Mouse (Mus musculus): Measurements from ENCODE around the gene Tpbgl. TPM values are rescaled to one million over a fixed set of nuclear protein-coding genes. Genes with fewer than 3 reads are reported as not detected.

The Tpbgl gene
- total RNA-seq, 1 experiment from 2014 or later: not detected

DNA sequence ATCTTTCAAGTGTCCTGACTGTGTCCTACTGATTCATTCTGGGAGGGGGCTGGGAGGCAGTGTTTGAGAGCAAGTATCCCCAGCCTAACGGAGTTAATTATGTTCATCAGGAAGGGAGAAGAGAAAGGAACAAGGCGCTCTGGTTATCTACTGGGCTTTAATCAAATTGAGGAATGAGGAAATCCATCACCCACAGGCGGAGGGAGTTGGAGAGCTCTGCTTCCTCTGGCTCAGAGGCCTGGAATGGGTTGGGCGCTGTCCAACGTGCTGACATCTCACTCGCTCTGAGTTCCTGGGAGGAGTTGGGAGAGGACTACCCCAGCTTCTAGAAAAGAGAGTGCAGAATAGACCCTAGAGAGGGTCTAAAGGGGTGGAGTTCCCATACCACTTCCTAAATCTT, 21.7 kb upstream of the Tpbgl start:
- ATAC-seq (replicated peaks; ENCODE audit: insufficient number of reproducible peaks, low FRiP score, low TSS enrichment, poor library complexity, severe bottlenecking): no peak

- ATAC-seq (replicated peaks; ENCODE audit: insufficient number of reproducible peaks, low FRiP score, low TSS enrichment, poor library complexity, severe bottlenecking): no peak
These were observed 17.8 kb upstream of the Tpbgl start for GRCm38 (mm10) chr7:99644701-99645100.

GRCm38 (mm10) chr7:99642078-99642477, 15.2 kb upstream of the Tpbgl start:
- no peak for ATAC-seq (replicated peaks; ENCODE audit: insufficient number of reproducible peaks, low FRiP score, low TSS enrichment, poor library complexity, severe bottlenecking)

DNA sequence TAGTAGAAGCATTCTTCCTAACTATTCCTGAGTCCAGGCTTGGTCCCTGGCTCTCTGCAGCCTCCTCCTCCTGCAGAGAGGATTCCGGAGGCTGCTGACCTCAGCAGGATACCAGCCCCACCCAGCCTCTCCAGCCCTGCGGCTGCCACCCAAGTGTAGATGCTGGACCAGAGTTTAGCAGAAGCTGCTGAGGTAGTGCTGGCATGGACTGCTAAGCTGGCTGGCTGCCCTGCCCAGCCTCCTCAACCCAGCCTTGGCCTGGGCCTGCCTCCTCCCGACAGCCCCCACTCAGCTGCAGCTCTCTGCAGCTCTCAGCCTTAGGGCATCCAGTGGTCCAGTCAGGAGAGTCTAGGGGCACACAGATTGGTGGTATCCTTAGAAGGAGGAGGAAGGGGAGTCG, 14.3 kb upstream of the Tpbgl start:
- ATAC-seq (replicated peaks; ENCODE audit: insufficient number of reproducible peaks, low FRiP score, low TSS enrichment, poor library complexity, severe bottlenecking): no peak

GRCm38 (mm10) chr7:99633966-99634665, 7.2 kb upstream of the Tpbgl start:
- ATAC-seq (replicated peaks; ENCODE audit: insufficient number of reproducible peaks, low FRiP score, low TSS enrichment, poor library complexity, severe bottlenecking): no peak

DNA sequence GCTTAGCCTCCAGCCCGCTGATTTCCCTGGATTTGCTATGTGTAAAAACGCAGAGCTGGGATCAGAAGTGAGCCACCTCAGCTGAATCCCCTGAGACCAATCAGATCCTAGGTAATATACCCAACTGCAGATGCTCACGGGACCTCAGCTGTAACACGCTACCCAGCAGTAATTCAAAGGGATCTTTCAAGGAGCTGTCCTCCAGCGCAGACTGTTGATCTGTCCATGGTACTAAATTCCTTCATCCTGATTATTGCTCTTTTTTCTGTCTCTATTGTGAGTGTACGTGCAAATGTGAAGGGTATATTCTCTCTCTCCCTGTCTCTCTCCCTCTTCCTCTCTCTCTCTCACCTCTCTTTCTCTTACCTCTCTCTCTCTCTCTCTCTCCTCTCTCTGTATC, 5.4 kb upstream of the Tpbgl start:
- no peak for ATAC-seq (replicated peaks; ENCODE audit: insufficient number of reproducible peaks, low FRiP score, low TSS enrichment, poor library complexity, severe bottlenecking)

GRCm38 (mm10) chr7:99627366-99627765, 463 bp upstream of the Tpbgl start:
- ATAC-seq (replicated peaks; ENCODE audit: insufficient number of reproducible peaks, low FRiP score, low TSS enrichment, poor library complexity, severe bottlenecking): no peak

GRCm38 (mm10) chr7:99625722-99626375, 1.1 kb downstream of the Tpbgl start:
- ATAC-seq (replicated peaks; ENCODE audit: insufficient number of reproducible peaks, low FRiP score, low TSS enrichment, poor library complexity, severe bottlenecking): 0 out of 2 replicates have a peak, but pooled peaks have one; percentile 48

- ATAC-seq (replicated peaks; ENCODE audit: insufficient number of reproducible peaks, low FRiP score, low TSS enrichment, poor library complexity, severe bottlenecking): no peak
These were observed 8.0 kb downstream of the Tpbgl start for GRCm38 (mm10) chr7:99618860-99619259.

DNA sequence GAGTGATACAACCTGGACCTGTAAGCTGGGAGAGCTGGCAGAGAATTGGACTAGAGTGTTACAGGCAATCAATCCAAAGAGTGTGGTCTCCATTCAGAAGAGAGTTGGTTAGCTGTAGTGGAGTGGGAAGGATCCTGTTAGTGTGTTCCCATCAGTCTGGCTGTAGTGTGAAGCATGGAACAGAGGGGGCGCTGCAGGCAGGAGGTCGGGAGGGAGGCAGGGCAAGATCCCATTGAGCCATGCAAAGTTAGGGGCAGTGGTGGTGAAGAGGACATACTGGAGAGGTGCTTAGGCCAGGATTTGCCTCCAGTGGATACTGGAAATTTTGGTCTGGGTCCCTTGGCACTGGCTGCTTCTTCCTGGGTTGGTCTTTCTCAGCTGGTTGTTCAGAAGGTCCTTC, 8.6 kb downstream of the Tpbgl start:
- no peak for ATAC-seq (replicated peaks; ENCODE audit: insufficient number of reproducible peaks, low FRiP score, low TSS enrichment, poor library complexity, severe bottlenecking)

DNA sequence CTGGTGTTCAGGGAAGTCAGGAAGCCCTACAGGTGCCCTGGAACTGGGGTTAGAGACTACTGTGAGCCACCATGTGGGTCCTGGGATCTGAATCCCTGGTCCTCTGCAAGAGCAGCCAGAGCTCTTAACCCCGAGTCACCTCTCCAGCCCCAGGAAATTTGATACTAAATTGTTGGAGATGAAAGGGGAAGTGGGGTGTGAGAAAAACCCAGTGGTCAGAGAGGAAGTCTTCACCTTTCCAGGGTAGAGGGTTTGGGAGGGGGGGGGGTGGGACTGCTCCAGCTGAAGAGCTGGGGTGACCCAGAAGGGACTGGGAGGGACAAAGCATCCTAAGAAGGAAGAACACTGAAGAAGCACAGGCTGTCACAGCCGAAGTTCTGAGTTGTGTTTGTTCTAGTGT, 19.3 kb downstream of the Tpbgl start:
- ATAC-seq (replicated peaks; ENCODE audit: insufficient number of reproducible peaks, low FRiP score, low TSS enrichment, poor library complexity, severe bottlenecking): no peak

DNA sequence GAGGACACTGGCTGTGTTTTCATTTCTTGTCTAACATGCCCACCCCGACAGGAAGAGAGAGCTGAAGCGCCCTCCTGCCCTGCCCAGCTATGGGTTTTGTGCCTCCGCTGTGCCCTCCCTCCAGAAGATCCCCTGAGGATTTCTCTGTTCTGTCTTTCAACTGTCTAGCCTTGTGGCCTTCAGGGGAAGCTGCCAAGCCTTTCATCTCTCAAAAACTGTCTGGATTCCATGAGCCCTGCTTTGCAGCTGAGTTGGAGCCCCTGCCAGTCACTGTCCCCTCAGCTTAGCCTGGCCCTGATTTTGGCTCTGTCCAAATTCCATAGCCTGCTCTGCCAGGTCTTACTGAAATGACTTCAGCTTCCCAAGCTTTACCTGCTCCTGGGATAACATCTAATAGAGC, 20.1 kb downstream of the Tpbgl start:
- no peak for ATAC-seq (replicated peaks; ENCODE audit: insufficient number of reproducible peaks, low FRiP score, low TSS enrichment, poor library complexity, severe bottlenecking)

GRCm38 (mm10) chr7:99606303-99606702, 20.6 kb downstream of the Tpbgl start:
- ATAC-seq (replicated peaks; ENCODE audit: insufficient number of reproducible peaks, low FRiP score, low TSS enrichment, poor library complexity, severe bottlenecking): no peak

DNA sequence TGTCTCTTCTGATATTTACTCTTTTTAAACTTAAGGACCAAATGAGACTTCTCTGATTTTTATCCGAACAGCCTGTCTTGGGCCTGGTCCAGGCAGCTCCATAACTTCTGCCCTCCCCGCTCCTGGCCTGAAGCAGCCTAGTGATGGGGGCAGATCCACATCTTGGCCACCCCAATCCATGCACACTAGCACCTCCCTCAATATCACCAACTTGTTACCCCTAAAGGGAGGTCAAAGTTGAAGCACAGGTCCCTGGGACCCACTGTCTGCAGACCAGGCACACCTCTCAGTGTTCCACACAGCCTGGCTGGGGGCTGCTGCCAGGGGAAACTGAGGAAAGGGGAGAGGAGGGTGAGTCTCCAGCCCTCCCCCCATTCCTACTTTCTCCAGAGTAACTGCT, 21.8 kb downstream of the Tpbgl start:
- ATAC-seq (replicated peaks; ENCODE audit: insufficient number of reproducible peaks, low FRiP score, low TSS enrichment, poor library complexity, severe bottlenecking): no peak

DNA sequence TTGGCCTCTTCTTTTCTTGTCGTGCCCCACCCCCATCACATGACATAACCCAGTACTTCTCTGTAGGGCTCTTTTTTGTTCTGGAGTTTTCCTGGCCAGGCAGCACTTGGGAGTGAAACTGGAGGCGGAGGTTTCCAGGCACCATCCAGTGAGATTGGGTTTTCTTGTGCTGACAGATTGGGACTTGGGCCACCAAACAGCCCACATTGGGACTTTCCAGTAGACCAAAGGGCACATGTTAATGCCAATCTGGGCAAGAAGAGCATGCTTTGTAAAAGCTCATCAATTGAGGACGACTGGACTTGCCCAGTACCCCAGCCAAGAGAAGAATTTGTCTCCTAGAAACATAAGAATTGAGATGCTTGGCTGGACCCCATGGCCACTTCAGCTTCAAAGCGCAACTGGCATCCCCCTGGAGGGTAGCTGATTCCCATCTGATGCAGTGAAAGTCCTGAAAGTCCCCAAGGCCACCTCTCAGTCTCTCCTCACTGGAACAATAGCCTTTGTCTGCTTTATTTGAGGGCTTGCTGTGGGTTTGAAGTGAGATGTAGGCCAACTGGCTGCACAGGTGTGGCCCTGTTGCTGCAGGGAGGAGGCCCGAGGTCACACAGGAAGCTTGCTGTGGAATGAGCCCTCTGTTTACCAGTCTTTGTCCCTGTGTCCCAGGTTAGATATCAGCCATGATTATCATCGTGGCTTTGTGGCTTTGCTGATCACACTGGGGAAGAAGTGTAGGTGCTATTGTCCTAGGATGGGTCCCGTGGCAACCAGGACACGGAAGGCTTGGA, 22.8 kb downstream of the Tpbgl start:
- ATAC-seq (replicated peaks; ENCODE audit: insufficient number of reproducible peaks, low FRiP score, low TSS enrichment, poor library complexity, severe bottlenecking): no peak

DNA sequence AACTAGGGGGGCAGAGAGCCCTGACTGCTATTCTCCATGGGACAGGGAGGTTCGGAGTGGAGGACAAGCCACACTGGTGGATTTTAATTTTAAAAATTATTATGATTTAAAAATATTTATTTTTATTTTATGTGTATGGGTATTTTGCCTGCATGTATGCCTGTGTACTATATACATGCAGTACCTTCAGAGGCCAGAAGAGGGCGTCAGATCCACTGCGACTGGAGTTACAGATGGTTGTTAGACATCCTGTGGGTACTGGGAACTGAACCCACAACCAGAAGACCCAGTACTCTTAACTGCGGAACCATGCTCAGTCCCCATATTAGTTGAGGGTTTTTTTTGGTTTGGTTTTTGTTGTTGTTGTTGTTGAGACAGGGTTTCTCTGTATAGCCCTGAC, 28.2 kb downstream of the Tpbgl start:
- no peak for ATAC-seq (replicated peaks; ENCODE audit: insufficient number of reproducible peaks, low FRiP score, low TSS enrichment, poor library complexity, severe bottlenecking)

DNA sequence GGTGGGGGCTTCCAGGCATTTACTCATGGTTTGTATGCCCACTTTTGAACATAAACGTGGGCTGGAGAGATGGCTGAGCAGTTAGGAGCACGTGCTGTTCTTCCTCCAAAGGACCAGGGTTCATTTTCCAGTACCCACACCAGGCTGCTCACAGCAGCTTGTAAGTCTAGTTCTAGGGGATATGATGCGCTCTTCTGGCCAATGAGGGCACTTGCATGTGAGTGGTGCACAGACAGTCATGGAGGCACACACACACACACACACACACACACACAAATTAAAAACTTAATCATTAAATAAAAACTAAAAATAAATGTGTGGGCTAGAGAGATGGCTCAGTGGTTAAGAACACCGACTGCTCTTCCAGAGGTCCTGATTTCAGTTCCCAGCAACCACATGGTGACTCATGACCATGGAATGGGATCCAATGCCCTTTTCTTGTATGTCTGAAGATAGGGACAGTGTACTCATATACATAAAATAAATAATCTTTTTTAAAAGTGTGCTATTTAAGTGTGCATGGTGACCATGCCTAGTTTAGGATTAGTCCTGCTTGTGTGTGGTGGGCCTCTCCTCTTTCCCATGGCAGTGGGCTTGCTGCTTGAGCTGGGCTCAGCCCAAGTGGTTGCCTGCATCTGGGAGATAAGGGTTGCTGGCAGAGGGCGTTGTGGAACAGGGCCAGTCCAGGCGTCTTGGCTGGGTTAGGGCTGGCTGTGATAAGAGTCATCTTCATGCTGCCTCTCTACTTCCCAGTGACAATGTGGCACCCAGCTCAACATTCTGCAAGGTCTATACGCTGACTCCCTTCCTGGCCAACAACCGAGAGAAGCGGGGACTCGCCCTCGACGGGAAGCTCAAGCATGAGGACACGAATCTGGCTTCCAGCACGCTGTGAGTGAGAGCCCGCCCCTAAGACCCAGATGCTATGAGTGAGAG, 32.8 kb downstream of the Tpbgl start:
- no peak for ATAC-seq (replicated peaks; ENCODE audit: insufficient number of reproducible peaks, low FRiP score, low TSS enrichment, poor library complexity, severe bottlenecking)

DNA sequence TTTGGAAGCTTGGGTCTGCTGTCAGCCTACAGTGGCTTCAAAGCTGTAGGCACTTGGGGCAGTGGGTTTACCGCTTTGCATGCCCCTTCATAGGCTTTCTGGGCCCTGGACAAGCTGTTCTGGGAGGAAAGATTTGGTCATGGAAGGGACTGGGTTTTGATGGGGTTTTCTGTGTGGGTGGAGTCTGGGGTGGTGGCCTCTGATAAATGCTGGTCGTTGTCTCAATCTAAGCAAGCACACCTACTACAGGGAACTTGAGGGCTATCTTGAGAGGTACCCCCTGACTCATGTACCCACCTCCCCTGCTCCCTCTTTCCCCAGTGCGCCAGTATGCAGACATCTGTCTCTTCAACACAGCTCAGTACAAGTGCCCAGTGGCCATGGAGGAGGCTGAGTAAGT, 34.2 kb downstream of the Tpbgl start:
- no peak for ATAC-seq (replicated peaks; ENCODE audit: insufficient number of reproducible peaks, low FRiP score, low TSS enrichment, poor library complexity, severe bottlenecking)

DNA sequence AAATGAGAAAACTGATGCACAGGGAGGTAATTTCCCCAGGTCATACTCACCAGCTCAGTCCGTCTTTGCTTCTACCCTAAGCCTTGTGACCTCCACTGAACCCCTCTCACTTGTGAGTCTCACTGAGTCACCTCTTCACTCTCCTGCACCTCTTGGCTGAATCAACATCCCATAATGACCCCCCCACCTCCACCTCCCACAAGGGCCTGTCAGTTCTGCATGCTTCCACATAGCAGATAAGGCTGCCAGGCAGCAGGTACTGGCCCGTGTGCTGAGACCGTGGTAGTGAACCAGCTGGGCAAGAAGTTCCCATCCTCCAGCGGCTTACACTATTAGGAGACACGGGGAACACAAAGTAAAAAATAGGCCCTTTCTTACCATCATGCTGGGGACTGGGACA, 36.3 kb downstream of the Tpbgl start:
- ATAC-seq (replicated peaks; ENCODE audit: insufficient number of reproducible peaks, low FRiP score, low TSS enrichment, poor library complexity, severe bottlenecking): no peak

Measured in monocyte, adult 5-6 weeks (primary cell).